Mouse (Mus musculus): ENCODE data around the gene Wwc1. TPM values are rescaled to one million over a fixed set of nuclear protein-coding genes. Genes with fewer than 3 reads are reported as not detected.

The Wwc1 gene
- total RNA-seq, 2 experiments from 2014 or later = 1.0 to 2.6 TPM

DNA sequence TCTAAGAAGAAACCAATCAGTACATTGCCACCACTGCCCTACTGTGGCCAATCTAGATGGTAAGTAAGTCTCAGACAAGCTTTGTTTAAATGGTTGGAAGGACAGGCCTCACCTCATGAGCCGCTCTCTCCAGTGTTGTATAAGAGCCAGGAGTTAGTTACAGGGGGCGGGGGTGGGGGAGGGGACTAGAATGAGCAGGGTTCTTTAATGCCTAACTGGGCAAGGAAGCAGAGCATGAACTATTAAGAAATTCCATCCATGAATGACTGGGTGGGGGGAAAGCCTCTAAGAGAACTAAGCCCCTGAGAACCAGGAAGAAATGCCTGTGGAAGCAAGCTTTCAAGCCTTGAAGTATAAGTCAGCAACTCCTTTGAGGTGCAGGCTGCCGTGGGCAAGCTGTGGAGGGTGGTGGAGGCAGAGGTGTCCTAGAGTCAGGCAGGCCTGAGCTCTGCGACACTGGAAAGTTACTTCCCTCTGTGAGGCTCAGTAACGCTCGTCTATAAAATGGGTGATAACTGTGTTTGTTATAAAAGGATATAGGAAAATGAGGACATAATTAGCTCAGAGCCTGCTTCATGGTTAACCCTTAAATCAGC is 41.4 kb downstream of the Wwc1 start:
- DNase-seq = no peak
- intact Hi-C loops (cut with DNase I) = no loop called here

DNA sequence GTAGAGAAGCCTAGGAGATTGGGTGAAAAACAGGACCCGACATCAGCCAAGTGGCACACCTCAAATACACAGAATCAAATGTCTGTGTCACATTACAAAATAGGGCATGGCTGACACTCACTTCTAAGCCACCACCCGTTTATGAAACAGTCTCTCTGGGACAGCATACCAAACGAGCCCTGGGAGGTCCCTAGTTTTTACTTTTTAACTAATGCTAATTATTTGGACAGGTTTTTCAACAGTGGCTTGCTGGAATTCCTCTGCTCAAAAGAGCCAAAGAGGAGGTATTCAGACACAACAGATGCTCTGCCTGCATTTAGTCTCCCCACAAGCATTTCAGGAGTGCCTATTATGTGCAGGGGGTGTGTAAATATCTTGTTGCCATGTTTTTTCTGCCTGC is 44.7 kb downstream of the Wwc1 start:
- intact Hi-C loops (cut with DNase I) = no loop called here

DNA sequence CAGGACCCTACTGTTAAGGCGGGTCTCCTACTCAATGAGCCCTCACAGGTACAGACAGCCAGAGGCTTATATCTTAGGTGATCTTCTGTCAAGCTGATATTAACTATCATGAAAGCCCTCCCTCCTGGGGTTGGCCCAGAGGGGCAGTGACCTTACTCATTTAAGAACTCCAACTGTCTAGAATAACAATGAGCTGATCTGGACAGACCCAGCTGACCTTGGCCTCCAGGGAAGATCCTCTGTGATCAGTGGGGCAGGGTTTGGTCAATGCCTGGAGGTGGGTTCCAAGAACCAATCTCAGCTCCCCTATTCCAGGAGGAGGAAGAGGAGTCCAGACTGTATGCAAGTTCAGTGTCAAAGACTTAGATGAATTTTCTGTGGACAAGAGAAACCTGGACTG is 45.2 kb downstream of the Wwc1 start:
- intact Hi-C loops (cut with DNase I) = no loop called here
- no peak for DNase-seq

More for the DNA sequence above, 44.7 kb downstream of the Wwc1 start:
- no peak for DNase-seq

DNA sequence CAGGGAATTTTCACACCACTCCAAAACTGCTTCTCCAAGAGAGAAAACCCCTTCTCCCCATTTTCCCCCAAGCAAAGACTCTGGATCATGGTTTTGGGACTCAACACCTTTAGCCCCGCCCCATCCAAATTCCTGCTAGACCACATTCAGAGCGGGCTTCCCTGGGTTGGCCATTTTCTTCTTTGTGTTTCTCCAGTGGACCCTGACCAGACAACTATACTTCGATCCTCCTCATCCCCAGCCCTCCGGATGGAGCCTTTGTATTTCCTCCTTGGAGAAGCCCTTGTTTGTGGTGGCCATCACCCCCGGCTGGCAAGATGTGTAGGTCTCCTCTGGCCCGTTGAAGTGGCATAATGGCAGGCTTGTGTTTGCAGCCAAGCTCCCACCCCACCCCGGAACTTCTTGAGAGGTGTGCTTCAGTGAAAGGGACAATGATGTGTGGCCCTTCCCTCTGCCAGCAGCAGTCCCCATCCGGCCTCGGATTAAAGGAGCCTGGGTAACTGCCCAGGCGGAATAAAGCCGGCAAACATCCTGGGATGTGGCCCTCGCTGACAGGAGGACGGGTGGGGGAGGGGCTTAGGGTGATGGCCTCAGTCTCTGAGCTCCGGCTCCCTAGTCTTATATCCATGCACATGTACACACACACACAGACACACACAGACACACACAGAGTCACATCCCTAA is 46.8 kb downstream of the Wwc1 start:
- intact Hi-C loops (cut with DNase I) = no loop called here
- no peak for DNase-seq

DNA sequence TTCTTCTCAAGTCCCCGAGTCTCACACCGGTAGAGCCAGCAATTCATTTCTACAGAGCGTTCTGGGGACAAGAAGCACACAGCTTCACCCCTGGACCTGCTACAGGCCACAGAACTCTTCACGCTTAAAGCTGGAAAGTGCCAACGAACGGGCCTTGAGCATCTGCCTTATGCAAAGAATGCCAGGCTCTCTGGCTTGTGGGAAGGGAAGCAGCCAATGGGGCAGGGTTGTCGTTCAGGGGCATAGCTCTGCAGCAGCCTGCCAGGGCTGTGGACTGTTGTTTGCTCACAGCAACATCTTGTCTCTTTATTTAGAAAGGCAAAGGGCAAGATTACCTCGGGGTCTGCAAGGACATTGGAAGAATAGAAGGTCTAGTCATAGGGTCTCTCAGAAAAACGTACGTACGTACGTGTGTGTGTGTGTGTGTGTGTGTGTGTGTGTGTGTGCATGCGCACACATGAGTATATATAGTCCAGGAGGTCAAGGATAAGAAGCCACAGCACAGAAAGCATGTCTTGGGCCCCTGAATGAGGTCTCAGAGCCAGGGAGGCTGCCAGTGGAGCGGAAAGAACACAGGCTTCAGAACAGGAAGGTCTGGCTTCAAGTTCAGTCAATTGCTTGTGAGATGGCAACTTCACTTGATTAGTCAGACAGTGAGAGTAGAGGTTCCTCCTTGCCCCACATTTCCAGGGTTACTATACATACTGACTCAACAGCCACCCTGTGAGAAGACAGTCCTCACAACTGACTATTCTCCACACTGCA is 48.0 kb downstream of the Wwc1 start:
- intact Hi-C loops (cut with DNase I) = no loop called here
- no peak for DNase-seq

DNA sequence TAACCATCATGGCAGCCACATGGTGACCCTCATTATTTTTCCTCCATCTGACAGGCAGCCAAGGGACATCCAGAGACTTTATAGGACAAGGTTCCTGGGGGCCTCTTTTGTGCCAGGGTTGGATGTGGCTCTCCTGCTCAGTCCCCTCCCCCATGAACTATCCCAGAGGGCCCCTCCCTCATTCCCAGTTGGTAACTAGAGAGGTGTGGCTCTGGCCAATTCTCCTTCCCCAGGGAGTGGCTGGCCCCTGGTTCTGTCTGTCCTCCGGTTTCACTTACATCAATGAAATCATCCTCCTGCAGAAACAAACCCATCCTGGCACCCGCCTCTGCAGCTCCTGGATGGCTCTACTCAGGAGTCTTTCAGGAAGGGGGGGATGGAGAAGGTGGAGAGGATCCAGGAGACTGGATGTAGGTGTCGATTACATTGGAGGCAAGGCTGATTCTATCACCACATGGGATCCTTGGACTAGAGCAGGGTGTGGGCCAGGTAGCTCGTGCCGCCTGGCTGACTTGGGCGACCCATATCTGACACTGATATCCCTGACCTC is 49.7 kb downstream of the Wwc1 start:
- DNase-seq = no peak
- intact Hi-C loops (cut with DNase I) = no loop called here

DNA sequence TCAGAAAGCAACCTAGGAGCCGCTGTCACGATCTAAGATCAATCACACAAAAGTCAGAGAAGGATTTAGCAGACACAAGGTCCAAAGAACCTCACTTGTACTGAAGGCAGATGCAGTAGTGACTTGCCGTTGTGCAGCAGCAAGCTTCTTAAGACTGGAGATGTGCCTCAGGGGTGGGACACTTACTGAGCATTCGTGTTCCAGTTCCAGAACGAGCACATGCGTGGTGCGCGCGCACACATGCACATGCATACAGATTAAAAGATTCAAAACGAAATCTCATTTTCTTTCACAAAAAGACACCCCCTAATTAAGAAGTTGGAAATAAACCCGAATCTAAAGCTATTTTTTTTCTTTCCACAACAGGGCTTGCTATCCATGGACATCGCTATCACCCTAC is 51.9 kb downstream of the Wwc1 start:
- no peak for DNase-seq
- intact Hi-C loops (cut with DNase I) = no loop called here

DNA sequence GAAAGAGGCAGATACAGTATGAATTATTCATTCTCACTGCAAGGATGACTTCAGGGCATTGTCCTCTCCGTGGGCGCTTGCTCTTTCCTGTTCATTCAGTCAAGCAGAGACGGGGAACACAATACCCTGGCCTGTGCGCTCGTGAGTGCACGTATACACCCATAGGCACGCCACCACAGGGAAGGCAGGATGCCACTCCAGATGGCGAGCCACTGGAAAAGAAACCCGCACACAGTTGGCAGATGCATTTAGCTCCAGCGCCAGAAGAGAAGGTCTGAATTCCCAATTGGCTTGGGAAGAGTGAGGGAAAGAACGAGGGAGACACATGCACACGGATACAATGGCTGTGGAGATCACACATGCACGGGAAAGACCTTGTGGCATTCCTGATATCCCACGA is 53.0 kb downstream of the Wwc1 start:
- intact Hi-C loops (cut with DNase I) = no loop called here
- DNase-seq = no peak

DNA sequence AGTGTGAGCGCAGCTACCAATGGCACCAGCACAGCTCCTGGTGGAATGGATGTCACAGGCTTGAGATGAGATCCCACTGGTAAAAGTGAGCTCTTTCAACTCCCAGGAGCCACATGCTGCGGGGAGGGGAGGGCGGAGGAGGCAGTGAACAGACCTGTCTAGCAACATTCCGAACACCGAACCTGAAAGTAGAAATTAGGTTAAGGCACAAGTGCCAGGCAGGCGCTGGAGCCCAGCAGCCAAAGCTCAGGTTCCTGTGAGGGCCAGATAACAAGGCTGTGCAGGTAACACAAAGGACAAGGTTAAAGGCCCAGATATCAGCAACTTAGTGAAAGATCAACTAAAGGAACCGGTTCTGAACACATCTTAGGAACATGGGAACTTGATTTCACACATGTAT is 54.7 kb downstream of the Wwc1 start:
- intact Hi-C loops (cut with DNase I) = no loop called here
- no peak for DNase-seq

DNA sequence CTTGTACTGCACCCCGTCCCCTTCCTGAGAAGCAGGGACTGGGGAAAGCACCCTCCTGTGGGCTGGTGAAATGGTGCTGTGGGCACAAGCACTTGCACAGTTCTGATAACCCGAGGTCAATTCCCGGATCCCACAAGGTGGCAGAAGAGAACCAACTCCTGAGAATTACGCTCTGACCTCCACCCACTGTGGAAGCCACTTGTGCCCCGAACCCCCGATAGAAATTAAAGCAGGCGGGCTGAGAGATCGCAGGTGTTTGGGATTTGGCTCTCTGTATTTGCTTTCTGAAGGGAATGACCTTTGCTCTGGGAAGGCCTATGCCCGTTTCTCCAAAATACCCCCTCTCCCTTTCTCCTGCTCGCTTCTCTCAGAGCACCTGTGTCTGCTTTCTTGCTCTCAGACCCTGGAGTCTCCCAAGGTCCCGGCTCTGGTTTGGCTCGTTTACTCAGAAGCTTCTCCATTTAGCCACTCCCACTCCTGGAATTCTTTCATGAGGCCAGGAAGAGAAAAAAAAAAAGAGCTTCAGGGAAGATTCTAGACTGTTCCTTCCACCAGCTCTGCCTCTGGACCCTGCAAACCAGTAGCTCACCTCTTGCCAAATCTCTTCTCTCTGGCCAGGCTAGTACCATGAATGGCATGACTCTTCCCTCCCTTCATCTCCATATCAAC is 58.0 kb downstream of the Wwc1 start:
- DNase-seq = no peak
- intact Hi-C loops (cut with DNase I) = loop anchor here (2.0 kb wide), 1 partner anchor 78 kb away; no protein-coding TSS in a partner anchor

DNA sequence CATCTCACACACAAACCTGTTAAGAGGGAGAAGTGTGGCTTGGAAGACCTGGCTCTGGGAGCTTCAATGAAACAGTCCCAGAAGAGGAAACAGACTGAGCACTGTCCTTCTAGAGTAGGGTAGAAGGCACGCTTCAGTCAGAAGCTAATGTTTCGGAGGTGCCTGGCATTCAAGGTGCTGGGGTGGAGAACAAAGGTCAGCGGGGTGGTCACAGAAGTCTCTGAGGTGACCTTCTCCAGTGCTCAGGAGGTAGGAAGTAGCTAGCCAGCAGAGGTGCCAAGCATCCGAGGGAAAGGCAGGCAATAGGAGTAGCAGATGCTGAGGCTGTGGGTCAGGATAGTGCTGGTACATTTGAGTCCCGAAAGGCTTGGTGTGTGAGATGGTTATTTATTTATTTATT is 59.6 kb downstream of the Wwc1 start:
- intact Hi-C loops (cut with DNase I) = no loop called here
- no peak for DNase-seq

DNA sequence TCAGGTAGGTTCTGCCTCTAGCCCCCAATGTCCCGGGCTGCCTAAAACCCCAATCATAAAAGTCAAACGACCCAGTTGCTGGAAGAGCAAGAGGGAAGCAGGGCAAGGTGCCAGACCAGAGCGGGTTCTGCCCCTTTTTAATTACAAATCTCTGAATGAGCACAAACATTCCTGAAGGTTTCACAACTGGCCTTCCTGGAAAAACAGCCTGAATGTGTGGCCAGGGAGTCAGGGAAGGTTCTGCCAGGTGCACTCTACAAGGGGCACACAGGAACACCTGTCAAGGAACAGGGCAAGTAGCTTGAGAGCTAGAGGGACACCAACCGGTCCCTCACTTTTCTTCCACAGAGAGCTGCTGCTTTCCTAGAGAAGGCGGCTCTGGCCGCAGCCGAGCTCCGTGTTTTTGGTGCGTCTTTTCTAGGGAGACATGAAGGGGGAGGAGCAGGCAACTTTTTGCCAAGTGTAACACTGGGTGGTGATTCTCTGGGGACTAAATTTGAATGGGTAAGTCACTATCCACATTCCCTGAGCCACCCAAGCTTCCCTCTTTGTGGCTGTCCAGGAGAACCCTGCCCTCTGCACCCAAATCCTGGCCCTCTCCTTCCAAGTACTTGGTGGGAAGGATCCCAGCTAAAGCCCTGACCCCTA is 60.3 kb downstream of the Wwc1 start:
- intact Hi-C loops (cut with DNase I) = no loop called here
- DNase-seq = no peak

DNA sequence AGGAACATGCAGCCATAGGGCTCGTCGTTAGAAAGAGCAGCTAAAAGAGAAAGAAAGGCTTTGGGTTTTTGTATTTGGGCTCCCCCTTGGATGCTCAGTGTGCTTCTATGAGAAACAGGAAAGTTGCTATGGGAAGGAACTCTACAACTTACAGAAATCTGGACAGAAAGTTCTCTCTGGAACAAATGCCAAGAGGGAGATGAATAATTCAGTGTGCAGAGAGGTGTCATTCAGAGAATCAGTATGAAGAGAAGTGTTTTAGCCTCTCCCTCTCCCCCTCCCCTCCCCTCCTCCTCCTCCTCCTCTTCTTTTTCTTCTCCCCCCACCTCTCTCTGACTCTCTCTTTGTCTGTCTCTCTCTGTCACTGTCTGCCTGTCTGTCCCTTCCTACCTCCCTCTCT is 60.9 kb downstream of the Wwc1 start:
- no peak for DNase-seq
- intact Hi-C loops (cut with DNase I) = no loop called here

DNA sequence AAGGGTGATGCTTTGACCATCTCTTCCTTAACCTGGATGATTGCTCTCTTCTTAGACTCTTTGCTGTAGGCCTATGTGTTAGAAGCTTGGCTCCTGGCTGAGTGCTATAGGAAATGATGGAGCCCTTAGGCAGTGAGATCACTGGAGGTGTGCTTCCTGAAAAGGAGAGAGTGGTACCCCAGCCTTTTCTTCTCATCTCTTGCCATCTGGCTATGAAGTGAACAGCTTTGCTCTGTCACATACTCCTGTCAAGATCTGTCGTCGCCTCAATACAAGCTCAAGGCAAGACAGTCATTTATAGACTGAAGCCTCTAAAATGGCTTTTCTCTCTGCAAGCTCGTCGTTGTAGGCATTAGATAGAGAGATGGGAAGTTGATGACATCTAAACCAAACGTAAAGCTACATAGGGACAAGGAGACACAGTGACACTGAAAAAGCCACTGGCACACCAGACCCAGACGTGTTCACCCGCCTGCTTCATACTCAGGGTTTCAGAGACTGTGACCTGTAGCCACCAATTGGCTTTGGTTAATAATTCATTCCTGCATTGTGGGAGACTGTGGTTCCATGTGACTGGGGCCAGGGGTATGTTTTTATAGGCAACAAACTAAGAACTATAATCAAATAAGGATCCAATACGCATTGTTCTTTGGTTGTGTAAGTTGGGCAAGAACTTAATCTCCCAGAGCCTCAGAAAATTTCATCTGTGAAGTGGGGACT is 63.7 kb downstream of the Wwc1 start:
- DNase-seq = no peak
- intact Hi-C loops (cut with DNase I) = no loop called here

DNA sequence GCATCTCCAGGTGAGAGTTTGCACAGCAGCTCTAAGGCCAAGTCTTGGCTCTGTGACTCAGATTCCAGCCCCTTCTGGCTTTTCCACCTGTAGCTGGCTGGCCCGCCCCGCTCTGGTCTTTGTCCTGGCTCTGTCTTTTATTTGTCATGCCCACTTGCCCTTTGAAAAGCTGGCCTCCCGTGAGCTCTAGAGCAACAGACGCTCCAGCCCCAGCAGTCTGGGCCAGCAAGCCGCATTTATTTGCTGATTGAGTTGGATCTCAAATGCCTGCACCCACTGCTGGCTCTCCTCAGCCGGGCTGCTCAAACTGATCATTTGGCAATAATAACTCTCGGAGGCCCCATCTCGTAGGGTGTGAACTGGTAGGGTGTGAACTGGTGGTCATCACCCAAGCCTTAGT is 64.8 kb downstream of the Wwc1 start:
- intact Hi-C loops (cut with DNase I) = no loop called here
- no peak for DNase-seq

DNA sequence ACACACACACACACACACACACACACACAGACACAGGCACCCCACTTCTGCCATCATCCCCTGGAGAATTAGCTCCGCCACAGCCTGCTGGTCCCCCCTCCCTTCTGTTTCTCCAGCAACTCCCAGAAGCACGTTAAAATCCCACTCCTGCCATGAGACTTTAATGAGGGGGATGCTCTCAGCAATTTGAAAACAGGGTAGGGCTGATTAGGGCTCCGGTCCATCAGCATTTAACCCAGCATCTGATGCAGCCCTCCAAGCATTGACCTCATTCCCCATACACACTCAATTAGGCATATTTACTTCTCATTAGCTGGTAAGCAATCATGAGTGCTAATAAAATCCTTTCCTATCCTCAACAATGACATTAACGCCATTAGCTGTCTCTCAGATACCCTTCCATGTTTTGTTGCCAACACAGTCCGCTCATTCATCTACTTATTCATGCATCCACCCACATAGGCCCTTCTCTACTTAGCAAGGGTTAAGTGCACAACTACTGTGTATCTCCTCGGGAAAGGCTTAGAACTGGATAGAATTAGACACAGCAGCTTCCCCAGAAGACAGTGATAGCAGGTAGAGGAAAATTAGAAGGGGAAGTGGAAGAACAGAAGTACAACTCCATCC is 66.8 kb downstream of the Wwc1 start:
- intact Hi-C loops (cut with DNase I) = no loop called here
- no peak for DNase-seq

DNA sequence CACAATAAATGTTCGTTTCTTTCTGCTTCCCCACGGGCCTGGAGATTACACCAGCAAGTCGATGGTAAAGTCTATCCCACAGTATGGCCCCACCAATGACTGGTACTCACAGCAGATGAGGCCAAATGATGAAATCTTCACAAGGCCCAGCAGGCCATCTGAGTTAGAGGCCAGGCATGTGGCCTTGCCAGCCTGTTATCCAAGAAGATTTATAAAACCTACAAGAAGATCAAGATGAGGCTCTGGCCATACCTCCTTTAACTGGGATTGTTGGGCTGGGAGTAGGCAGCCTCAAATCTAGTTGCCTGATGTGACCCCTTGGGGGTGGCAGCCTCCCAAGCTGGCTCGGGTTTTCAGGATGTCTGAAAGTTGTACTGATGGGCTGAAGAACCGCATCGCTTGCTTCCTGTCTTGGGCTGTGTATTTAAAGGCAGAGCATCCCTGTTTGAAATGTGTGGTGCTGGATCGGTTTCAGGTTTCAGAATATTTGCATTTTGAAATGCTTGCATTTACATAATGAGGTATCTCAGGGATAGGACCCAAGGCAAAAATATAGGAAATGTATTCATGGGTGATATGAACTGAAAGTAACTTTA is 75.3 kb downstream of the Wwc1 start:
- DNase-seq = no peak
- intact Hi-C loops (cut with DNase I) = no loop called here

DNA sequence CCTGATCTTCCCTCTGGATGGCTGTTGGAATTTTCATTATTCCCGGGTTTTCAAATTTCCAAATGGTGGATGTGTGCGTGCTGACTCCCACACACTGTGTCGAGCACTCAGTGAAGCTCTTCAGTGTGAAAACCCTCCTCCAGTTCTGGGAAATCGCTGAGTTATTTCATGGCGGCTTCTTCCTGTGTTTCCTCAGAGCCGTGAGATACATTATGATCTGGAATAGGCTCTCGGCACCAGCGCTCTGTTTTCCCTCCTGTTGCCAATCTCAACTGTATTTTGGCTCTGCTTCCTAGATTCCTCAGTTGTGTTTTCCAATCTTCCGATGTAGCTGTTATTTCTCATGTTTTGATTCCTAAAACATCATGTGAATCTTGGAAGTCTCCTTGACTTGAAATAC is 77.2 kb downstream of the Wwc1 start:
- DNase-seq = no peak
- intact Hi-C loops (cut with DNase I) = no loop called here

DNA sequence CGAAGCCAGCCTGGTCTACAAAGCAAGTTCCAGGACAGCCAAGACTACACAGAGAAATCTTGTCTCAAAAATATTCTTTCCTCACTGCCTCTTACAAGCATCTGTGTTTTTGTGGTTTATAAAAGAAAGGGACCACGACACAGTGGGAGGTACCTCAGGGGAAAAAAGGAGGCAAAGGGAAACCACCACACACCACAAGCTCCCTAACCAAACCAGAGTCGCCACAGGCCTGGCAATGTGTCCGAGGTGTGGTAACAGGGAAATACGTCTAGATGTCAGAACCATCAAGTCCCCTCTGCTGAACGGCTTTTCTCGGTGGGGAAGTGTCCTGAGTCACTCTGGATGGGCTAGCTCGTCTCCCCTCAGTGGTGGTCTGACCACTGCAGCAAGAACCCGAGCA is 80.4 kb downstream of the Wwc1 start:
- intact Hi-C loops (cut with DNase I) = no loop called here
- no peak for DNase-seq
